Mouse (Mus musculus) midbrain, postnatal 0 days (tissue): Measurements from ENCODE around the gene Bag1. TPM values are rescaled to one million over a fixed set of nuclear protein-coding genes. Genes with fewer than 3 reads are reported as not detected.

ENCODE experiments used
- ATAC-seq: fragments of 200-750 bp; cut with Nextera tagmentation; 2 replicates; pipeline ENCODE4 v1.8.0; 2017; ENCODE audit warnings: moderate number of reproducible peaks, mild to moderate bottlenecking, moderate TSS enrichment, moderate library complexity; ENCODE audit not compliant: low FRiP score
- DNase-seq: peaks from one replicate; pipeline ENCODE4 v3.0.0-alpha.2; 2015; ENCODE audit warnings: low spot score
- H3K27ac ChIP-seq: fragments of 300-500 bp; sonication (generic); 2 replicates; pipeline ENCODE4 v1.5.1; 2014; ENCODE audit warnings: low read depth, mild to moderate bottlenecking, low read length, mixed read lengths
- H3K27me3 ChIP-seq: fragments of 300-500 bp; sonication (generic); 2 replicates; pipeline ENCODE4 v1.6.1; 2014; ENCODE audit warnings: low read length, control low read depth, mixed read lengths; ENCODE audit not compliant: insufficient read depth
- H3K36me3 ChIP-seq: fragments of 300-500 bp; sonication (generic); 2 replicates; pipeline ENCODE4 v1.6.1; 2014; ENCODE audit warnings: low read length, control low read depth, mixed read lengths; ENCODE audit not compliant: insufficient read depth
- H3K4me1 ChIP-seq: fragments of 300-500 bp; sonication (generic); 2 replicates; pipeline ENCODE4 v1.6.1; 2014; ENCODE audit warnings: mild to moderate bottlenecking, control low read depth, antibody characterized with exemption, low read length, mixed read lengths; ENCODE audit not compliant: insufficient read depth
- H3K4me2 ChIP-seq: fragments of 300-500 bp; sonication (generic); 2 replicates; pipeline ENCODE4 v1.6.1; 2014; ENCODE audit warnings: low read depth, mild to moderate bottlenecking, low read length, mixed read lengths; ENCODE audit not compliant: poor library complexity, severe bottlenecking
- H3K4me3 ChIP-seq: fragments of 300-500 bp; sonication (generic); 2 replicates; pipeline ENCODE4 v1.5.1; 2014; ENCODE audit warnings: low read depth, mild to moderate bottlenecking, low read length, moderate library complexity
- H3K9ac ChIP-seq: fragments of 300-500 bp; sonication (generic); replicated peaks from 2 replicates; pipeline ENCODE4 v1.6.1; 2014; ENCODE audit warnings: mild to moderate bottlenecking, low read length, moderate library complexity, mixed read lengths; ENCODE audit not compliant: poor library complexity, severe bottlenecking
- H3K9me3 ChIP-seq: fragments of 300-500 bp; sonication (generic); 2 replicates; pipeline ENCODE4 v1.6.1; 2016; ENCODE audit warnings: low read length, control low read depth
- CTCF ChIP-seq: IDR thresholded peaks from 2 replicates; pipeline ENCODE4 v1.5.1; 2016; ENCODE audit warnings: antibody characterized with exemption, mild to moderate bottlenecking
- WGBS: fragments of 180-500 bp; shearing (Covaris S2); extraction: QIAGEN DNeasy Blood & Tissue Kit; methylation state at CpG from one replicate; pipeline ENCODE4 v1.1.7; 2014; 5-methylcytosine and 5-hydroxymethylcytosine counted together
- microRNA-seq: library from miRNA; unstranded; fragments of <30 nt; microRNA quantifications from one replicate; pipeline ENCODE4, GENCODE M21; 2016; ENCODE audit warnings: borderline number of aligned reads
- polyA plus RNA-seq: library from polyadenylated mRNA; unstranded; fragments of >200 nt; fragmentation: Nextera tagmentation; extraction: Ambion mirVana; gene quantifications from 2 replicates; pipeline ENCODE4 v1.2.1, GENCODE M21; 2015
- total RNA-seq: library from RNA; depleted of rRNA; stranded (reverse); fragments of >200 nt; gene quantifications from 2 replicates; pipeline ENCODE4 v1.2.3, GENCODE M21; 2014; rRNA removed

Bag1 gene
- total and polyA plus RNA-seq, 2 experiments from 2014 or later = 92.3 to 170 TPM

DNA sequence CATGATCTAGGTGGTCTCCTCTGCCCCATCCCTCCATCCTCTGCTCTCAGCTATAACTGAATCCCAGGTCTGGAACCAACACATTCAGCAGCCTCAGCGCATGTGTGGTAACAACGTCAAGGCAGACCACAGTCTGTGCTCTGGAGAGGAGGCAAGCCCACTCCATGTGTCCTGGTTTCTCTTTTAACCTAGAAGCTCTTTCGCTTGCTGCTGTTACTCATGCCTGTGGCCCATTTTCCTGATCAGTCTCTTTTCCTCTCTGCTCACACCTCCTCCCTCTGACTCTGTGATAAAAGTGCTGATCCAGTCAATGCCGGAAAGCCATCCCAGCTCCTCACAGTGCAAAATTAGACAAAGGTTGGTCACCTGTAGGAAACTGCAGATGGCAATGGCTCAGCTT lies 58.1 kb downstream of the Bag1 start:
- DNase-seq (no peak), ATAC-seq (no peak)
- Histone ChIP-seq H3K9ac (no peak overlapping the region), H3K27ac (no peak overlapping the region), H3K9me3 (no peaks in the 10 kb centered on the region), H3K4me3 (no peak overlapping the region), H3K36me3 (no peaks in the 10 kb centered on the region), H3K27me3 (no peaks in the 10 kb centered on the region), H3K4me1 (no peaks in the 10 kb centered on the region), H3K4me2 (no peak overlapping the region)
- WGBS = 82% methylated on average over 4 of the region's 4 CpGs
- TF ChIP-seq CTCF = no peak

- WGBS = 72% methylated on average over 3 of the region's 3 CpGs
- H3K4me2 ChIP-seq = no peak overlapping the region
- ATAC-seq (no peak), DNase-seq (no peak)
- H3K27me3 ChIP-seq = no peaks in the 10 kb centered on the region
- TF ChIP-seq CTCF = no peak
- H3K4me1 ChIP-seq = no peaks in the 10 kb centered on the region
- H3K9me3 ChIP-seq = no peaks in the 10 kb centered on the region
- no peaks in the 10 kb centered on the region for H3K36me3 ChIP-seq
- H3K27ac ChIP-seq = no peak overlapping the region
- no peak overlapping the region for H3K9ac ChIP-seq
- H3K4me3 ChIP-seq = no peak overlapping the region
These were observed 58.8 kb downstream of the Bag1 start for GRCm38 (mm10) chr4:40889252-40889651.

DNA sequence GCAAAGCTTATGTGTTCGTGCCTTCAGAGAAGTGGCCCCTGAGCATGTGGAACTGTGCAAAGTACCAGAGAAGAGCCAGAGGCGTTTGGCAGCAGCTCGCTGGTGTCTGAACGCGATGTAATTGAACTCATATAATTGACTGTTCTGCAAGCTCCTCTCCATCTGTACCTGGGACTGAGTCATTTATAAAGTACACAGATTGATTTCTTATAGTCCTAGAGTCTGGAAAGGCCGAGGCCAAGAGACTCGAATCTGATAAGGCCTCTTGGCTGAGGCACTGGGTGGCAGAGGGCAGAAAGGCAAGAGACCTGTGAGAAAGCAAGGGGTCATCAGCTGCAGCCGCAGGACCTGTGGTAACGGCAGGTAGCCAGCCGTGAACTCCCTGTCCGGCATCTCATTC lies 59.3 kb downstream of the Bag1 start:
- Histone ChIP-seq H3K4me3 (no peak overlapping the region), H3K9me3 (no peaks in the 10 kb centered on the region), H3K4me2 (no peak overlapping the region), H3K27me3 (no peaks in the 10 kb centered on the region), H3K9ac (no peak overlapping the region), H3K36me3 (no peaks in the 10 kb centered on the region), H3K27ac (no peak overlapping the region), H3K4me1 (no peaks in the 10 kb centered on the region)
- TF ChIP-seq CTCF = no peak
- WGBS = 85% methylated on average over 11 of the region's 11 CpGs
- no peak for ATAC-seq
- no peak for DNase-seq

Small RNA genes within 50 kb of the gene (microRNA-seq; reads per million reads assigned to microRNA genes)
- gene Mir3094 = 4.4 reads per million, percentile 7 among the genes with 10 or more reads in this experiment

Other genes with a start within 250 kb of the Bag1 start
- 17.3 and 18.4 TPM in 2 replicates for gene Aptx, start 245.1 kb downstream of the Bag1 start, total RNA-seq
- 31.3 and 34.6 TPM in 2 replicates for gene Aptx, start 245.1 kb downstream of the Bag1 start, polyA plus RNA-seq
- gene Dnaja1, start 226.1 kb downstream of the Bag1 start, total RNA-seq = 104 and 140 TPM in 2 replicates
- gene Dnaja1, start 226.1 kb downstream of the Bag1 start, polyA plus RNA-seq = 585 and 650 TPM in 2 replicates
- gene Smu1, start 190.4 kb downstream of the Bag1 start, total RNA-seq = 61.3 and 69.1 TPM in 2 replicates
- 94.4 and 97.6 TPM in 2 replicates for gene Smu1, start 190.4 kb downstream of the Bag1 start, polyA plus RNA-seq
- 10.0 and 11.0 TPM in 2 replicates for gene B4galt1, start 94.3 kb downstream of the Bag1 start, total RNA-seq
- gene B4galt1, start 94.3 kb downstream of the Bag1 start, polyA plus RNA-seq = 5.7 and 5.8 TPM in 2 replicates
- gene Spink4, start 28.2 kb downstream of the Bag1 start, total RNA-seq = not detected in 2 replicates
- gene Spink4, start 28.2 kb downstream of the Bag1 start, polyA plus RNA-seq = not detected in 2 replicates
- 65.2 and 66.9 TPM in 2 replicates for gene Chmp5, start 113 bp upstream of the Bag1 start, total RNA-seq
- gene Chmp5, start 113 bp upstream of the Bag1 start, polyA plus RNA-seq = 131 and 137 TPM in 2 replicates
- 63.1 and 74.4 TPM in 2 replicates for gene Nfx1, start 22.6 kb upstream of the Bag1 start, total RNA-seq
- gene Nfx1, start 22.6 kb upstream of the Bag1 start, polyA plus RNA-seq = 70.6 and 76.3 TPM in 2 replicates
- not detected in 2 replicates for gene Aqp7, start 99.8 kb upstream of the Bag1 start, total RNA-seq
- gene Aqp7, start 99.8 kb upstream of the Bag1 start, polyA plus RNA-seq = not detected in 2 replicates
- 1.1 TPM in 1 of 2 replicates, not detected in the other for gene Aqp3, start 149.9 kb upstream of the Bag1 start, total RNA-seq
- gene Aqp3, start 149.9 kb upstream of the Bag1 start, polyA plus RNA-seq = 0.25 and 0.47 TPM in 2 replicates
- gene Nol6, start 176.2 kb upstream of the Bag1 start, total RNA-seq = 67.9 and 70.8 TPM in 2 replicates
- 39.9 and 40.1 TPM in 2 replicates for gene Nol6, start 176.2 kb upstream of the Bag1 start, polyA plus RNA-seq
- 49.9 TPM in 2 replicates for gene Ube2r2, start 187.4 kb upstream of the Bag1 start, total RNA-seq
- gene Ube2r2, start 187.4 kb upstream of the Bag1 start, polyA plus RNA-seq = 41.0 and 50.4 TPM in 2 replicates